Comparison of ENCODE assay signal across 24 mouse cellular contexts in the genomic region with DNA sequence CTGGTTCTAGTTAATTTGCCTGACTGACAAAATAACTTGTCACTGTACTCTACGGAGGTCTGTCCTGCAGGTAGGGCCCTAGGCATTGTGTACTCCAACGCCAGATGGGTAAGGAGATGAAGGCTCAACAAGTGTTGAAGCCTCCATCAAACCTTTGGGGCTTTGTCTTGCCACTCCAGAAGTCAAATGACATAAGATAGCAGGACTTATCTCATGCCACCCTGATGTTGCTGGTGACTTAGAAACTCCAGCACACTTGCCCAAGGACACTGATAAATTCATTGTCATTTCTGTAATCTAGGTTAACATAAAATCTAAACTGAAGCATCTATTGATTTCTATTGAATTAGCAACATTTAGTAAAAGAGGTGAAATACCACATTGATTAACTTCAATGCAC.
"Had no signal": no experiment of that assay in that cellular context is flagged by ENCODE, and none has a peak within 500 bp of the region (broad histone marks: within the 10 kb centered on the region; RNA-seq: fewer than 3 reads in every experiment).

No protein-coding gene starts in this region.

- H3K36me3 ChIP-seq: embryonic facial prominence, embryonic 10.5 days; embryonic facial prominence, embryonic 12.5 days; embryonic facial prominence, embryonic 13.5 days; embryonic facial prominence, embryonic 15.5 days; forebrain, embryonic 10.5 days; forebrain, embryonic 12.5 days; forebrain, embryonic 15.5 days; heart, embryonic 10.5 days had no signal

- H3K9me3 ChIP-seq: embryonic facial prominence, embryonic 10.5 days; embryonic facial prominence, embryonic 12.5 days; embryonic facial prominence, embryonic 13.5 days; embryonic facial prominence, embryonic 15.5 days; forebrain, embryonic 10.5 days; forebrain, embryonic 12.5 days; forebrain, embryonic 13.5 days; forebrain, embryonic 15.5 days; heart, embryonic 10.5 days had no signal

- H3K9ac ChIP-seq: embryonic facial prominence, embryonic 12.5 days; embryonic facial prominence, embryonic 13.5 days; embryonic facial prominence, embryonic 15.5 days; forebrain, embryonic 12.5 days; forebrain, embryonic 13.5 days; forebrain, embryonic 15.5 days; forebrain, postnatal 0 days had no signal

- DNase-seq: cerebellum, adult 9-10 months; cerebellum, adult 9-11 months; cerebellum, postnatal 10 days; cerebellum, postnatal 14 days; cerebellum, postnatal 25 days; cerebellum, postnatal 36 days; embryo, embryonic 11 days; forebrain, postnatal 0 days; gastrocnemius, adult 2 months; gastrocnemius, postnatal 10 days; gastrocnemius, postnatal 14 days; gastrocnemius, postnatal 25 days; gastrocnemius, postnatal 36 days; heart, adult 18-20 months had no signal

- H3K27ac ChIP-seq: embryonic facial prominence, embryonic 10.5 days; embryonic facial prominence, embryonic 12.5 days; embryonic facial prominence, embryonic 13.5 days; embryonic facial prominence, embryonic 15.5 days; forebrain, embryonic 10.5 days; forebrain, embryonic 12.5 days; forebrain, embryonic 13.5 days; forebrain, embryonic 15.5 days; gastrocnemius, adult 2 months; heart, embryonic 10.5 days had no signal

- H3K4me1 ChIP-seq: embryonic facial prominence, embryonic 10.5 days; embryonic facial prominence, embryonic 12.5 days; embryonic facial prominence, embryonic 13.5 days; embryonic facial prominence, embryonic 15.5 days; forebrain, embryonic 10.5 days; forebrain, embryonic 12.5 days; forebrain, embryonic 13.5 days; forebrain, embryonic 15.5 days; heart, embryonic 10.5 days had no signal

- H3K27me3 ChIP-seq: embryonic facial prominence, embryonic 12.5 days; embryonic facial prominence, embryonic 13.5 days; embryonic facial prominence, embryonic 15.5 days; forebrain, embryonic 12.5 days; forebrain, embryonic 13.5 days; forebrain, embryonic 15.5 days had no signal

- H3K4me3 ChIP-seq: embryonic facial prominence, embryonic 10.5 days; embryonic facial prominence, embryonic 12.5 days; embryonic facial prominence, embryonic 13.5 days; embryonic facial prominence, embryonic 15.5 days; erythroblast, embryonic 14.5 days; forebrain, embryonic 10.5 days; forebrain, embryonic 12.5 days; forebrain, embryonic 13.5 days; forebrain, embryonic 15.5 days; gastrocnemius, adult 2 months; heart, embryonic 10.5 days had no signal
